Mouse (Mus musculus) midbrain, embryonic 15.5 days (tissue): ENCODE measurements around the gene Pfn1. TPM values are rescaled to one million over a fixed set of nuclear protein-coding genes. Genes with fewer than 3 reads are reported as not detected.

ENCODE experiments used
- ATAC-seq: fragments of 200-750 bp; cut with Nextera tagmentation; replicated peaks from 2 replicates; pipeline ENCODE4 v1.8.0; 2017; ENCODE audit warnings: moderate TSS enrichment
- H3K27ac ChIP-seq: fragments of 300-500 bp; sonication (generic); 2 replicates; pipeline ENCODE4 v1.5.1; 2015; ENCODE audit warnings: mild to moderate bottlenecking, inconsistent platforms
- H3K27me3 ChIP-seq: fragments of 300-500 bp; sonication (generic); replicated peaks from 2 replicates; pipeline ENCODE4 v1.6.1; 2015; ENCODE audit warnings: inconsistent platforms
- H3K36me3 ChIP-seq: fragments of 300-500 bp; sonication (generic); replicated peaks from 2 replicates; pipeline ENCODE4 v1.6.1; 2015; ENCODE audit warnings: inconsistent platforms
- H3K4me1 ChIP-seq: fragments of 300-500 bp; sonication (generic); 2 replicates; pipeline ENCODE4 v1.6.1; 2015; ENCODE audit warnings: inconsistent platforms
- H3K4me2 ChIP-seq: fragments of 300-500 bp; sonication (generic); 2 replicates; pipeline ENCODE4 v1.6.1; 2015; ENCODE audit warnings: inconsistent platforms, mild to moderate bottlenecking, moderate library complexity
- H3K4me3 ChIP-seq: fragments of 300-500 bp; sonication (generic); 2 replicates; pipeline ENCODE4 v1.5.1; 2015; ENCODE audit warnings: mild to moderate bottlenecking, inconsistent platforms
- H3K9ac ChIP-seq: fragments of 300-500 bp; sonication (generic); 2 replicates; pipeline ENCODE4 v1.6.1; 2015; ENCODE audit warnings: mild to moderate bottlenecking, inconsistent platforms
- H3K9me3 ChIP-seq: fragments of 300-500 bp; sonication (generic); 2 replicates; pipeline ENCODE4 v1.6.1; 2016; ENCODE audit warnings: inconsistent platforms
- WGBS: fragments of 180-500 bp; shearing (Covaris S2); methylation state at CpG from one replicate; pipeline ENCODE4 v1.1.7; 2015; ENCODE audit warnings: mixed read lengths; 5-methylcytosine and 5-hydroxymethylcytosine counted together
- polyA plus RNA-seq: library from polyadenylated mRNA; unstranded; fragments of >200 nt; fragmentation: Nextera tagmentation; extraction: Ambion mirVana; gene quantifications from 2 replicates; pipeline ENCODE4 v1.2.1, GENCODE M21; 2015

Pfn1 gene
- polyA plus RNA-seq, 1 experiment from 2014 or later: 659 TPM

DNA sequence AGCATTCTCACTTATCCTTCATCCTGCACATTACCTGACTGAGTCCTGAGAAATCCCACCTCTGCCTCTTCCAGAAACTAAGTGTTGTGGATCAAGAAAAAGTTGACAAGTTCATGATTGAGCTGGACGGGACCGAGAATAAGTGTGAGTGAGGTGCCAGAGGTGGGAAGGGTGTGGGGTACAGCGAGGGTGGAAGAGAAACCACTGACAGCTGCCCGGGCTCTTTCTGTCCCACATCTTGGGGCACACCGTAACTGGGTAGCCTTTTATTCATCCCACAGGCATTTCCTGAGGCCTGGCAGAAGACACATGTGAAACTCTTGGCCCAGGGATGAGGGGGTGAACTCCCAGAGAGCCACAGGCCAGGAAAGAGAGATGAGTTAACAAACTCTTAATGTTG is 4.1 kb upstream of the Pfn1 start:
- 92% methylated on average over 5 of the region's 5 CpGs for WGBS
- Histone ChIP-seq H3K9ac (no peak overlapping the region), H3K4me1 (peaks cover 17% of the 10 kb centered on the region), H3K4me3 (no peak overlapping the region), H3K27ac (no peak overlapping the region), H3K36me3 (peaks cover 13% of the 10 kb centered on the region; the same call in 1 of the 2 replicates), H3K9me3 (no peaks in the 10 kb centered on the region), H3K27me3 (0 out of 2 replicates have a peak, but pooled peaks cover 2% of the 10 kb centered on the region), H3K4me2 (no peak overlapping the region)
- no peak for ATAC-seq

DNA sequence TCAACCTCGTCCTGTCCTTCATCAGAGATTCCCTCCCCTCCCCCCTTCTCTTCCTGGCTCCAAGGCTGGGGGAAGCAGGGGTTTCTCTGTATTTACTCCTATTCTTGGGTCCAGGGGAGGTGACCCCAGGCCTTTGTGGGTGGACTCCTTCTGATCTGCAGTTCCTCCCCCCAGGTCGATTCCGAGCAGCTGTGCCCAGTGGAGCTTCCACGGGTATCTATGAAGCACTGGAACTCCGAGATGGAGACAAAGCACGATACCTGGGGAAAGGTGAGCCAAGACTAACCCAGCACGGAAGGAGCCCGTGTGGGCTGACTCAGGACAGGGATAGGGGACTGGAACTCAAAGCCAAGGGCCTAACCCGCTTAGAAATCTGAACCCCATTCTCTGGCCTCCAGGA is 3.5 kb upstream of the Pfn1 start:
- 66% methylated on average over 9 of the region's 9 CpGs for WGBS
- peaks cover 20% of the 10 kb centered on the region for H3K4me1 ChIP-seq
- no peak overlapping the region for H3K27ac ChIP-seq
- no peak overlapping the region for H3K4me3 ChIP-seq
- 0 out of 2 replicates have a peak, but pooled peaks cover 2% of the 10 kb centered on the region for H3K27me3 ChIP-seq
- no peaks in the 10 kb centered on the region for H3K9me3 ChIP-seq
- ATAC-seq: no peak
- H3K4me2 ChIP-seq: no peak overlapping the region
- peaks cover 9% of the 10 kb centered on the region; the same call in 1 of the 2 replicates for H3K36me3 ChIP-seq
- H3K9ac ChIP-seq: no peak overlapping the region

DNA sequence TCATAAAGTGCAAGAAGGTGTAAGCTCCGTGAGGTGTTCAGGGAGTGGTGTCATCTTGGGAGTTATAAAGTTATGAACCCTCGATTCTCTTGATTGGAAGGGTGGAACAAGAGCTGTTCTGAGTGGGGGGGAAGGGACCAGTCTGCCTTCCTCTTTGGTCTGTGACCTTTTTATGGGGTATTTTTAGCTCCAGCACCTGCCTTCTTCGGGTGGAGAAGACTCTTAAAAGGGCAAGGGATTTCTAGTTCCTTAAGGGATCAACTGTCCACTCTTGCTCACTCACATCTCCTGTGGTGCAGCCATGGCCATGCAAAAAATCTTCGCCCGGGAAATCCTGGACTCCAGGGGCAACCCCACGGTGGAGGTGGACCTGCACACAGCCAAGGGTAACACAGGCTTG is 3.1 kb upstream of the Pfn1 start:
- H3K9ac ChIP-seq: no peak overlapping the region
- 53% methylated on average over 6 of the region's 6 CpGs for WGBS
- no peak overlapping the region for H3K27ac ChIP-seq
- peaks cover 24% of the 10 kb centered on the region for H3K4me1 ChIP-seq
- H3K9me3 ChIP-seq: no peaks in the 10 kb centered on the region
- H3K27me3 ChIP-seq: 0 out of 2 replicates have a peak, but pooled peaks cover 2% of the 10 kb centered on the region
- no peak overlapping the region for H3K4me3 ChIP-seq
- H3K36me3 ChIP-seq: peaks cover 6% of the 10 kb centered on the region; the same call in 1 of the 2 replicates
- H3K4me2 ChIP-seq: no peak overlapping the region
- no peak for ATAC-seq

GRCm38 (mm10) chr11:70656964-70657363 is 2.5 kb upstream of the Pfn1 start, which contains the start of gene Eno3:
Gene Eno3, plus strand, starts transcription at chr11:70657202.
- ATAC-seq: no peak
- peak within 1 kb of the TSS; percentile 97 for H3K27ac ChIP-seq
- WGBS: 19% methylated on average over 3 of the region's 3 CpGs

DNA sequence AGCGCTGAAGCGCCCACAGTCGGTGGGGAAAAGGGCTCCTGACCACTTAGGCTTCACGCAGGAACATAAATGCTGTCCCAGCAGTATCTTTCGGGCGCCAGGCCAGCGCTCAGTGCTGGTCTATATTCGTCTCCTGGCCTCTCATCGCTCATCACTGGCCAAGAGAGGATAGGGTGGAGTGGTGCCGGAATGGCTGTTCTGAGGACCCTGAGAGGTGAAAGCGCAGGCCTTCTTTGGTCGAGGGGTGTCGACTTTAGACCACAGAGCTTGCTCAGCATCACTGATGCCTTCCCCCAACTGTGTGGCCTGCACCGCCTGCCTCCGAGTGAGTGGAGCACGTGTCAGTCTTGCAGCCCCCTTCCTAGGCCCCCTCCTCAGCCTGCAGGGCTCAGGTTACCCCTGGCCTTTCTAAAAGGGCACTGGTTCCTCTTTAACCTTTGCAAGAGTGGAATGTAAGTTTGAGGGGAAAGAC is 2.0 kb upstream of the Pfn1 start:
- H3K4me2 ChIP-seq: peak overlapping the region; percentile 93
- H3K36me3 ChIP-seq: peaks cover 8% of the 10 kb centered on the region; the same call in 1 of the 2 replicates
- peak overlapping the region; percentile 45 for H3K9ac ChIP-seq
- ATAC-seq: no peak
- H3K4me1 ChIP-seq: peaks cover 33% of the 10 kb centered on the region
- WGBS: 5% methylated on average over 16 of the region's 16 CpGs
- peak overlapping the region; percentile 97; the same call in 1 of the 2 replicates for H3K27ac ChIP-seq
- 0 out of 2 replicates have a peak, but pooled peaks cover 2% of the 10 kb centered on the region for H3K27me3 ChIP-seq
- no peaks in the 10 kb centered on the region for H3K9me3 ChIP-seq
- peak overlapping the region; percentile 99 for H3K4me3 ChIP-seq

More at GRCm38 (mm10) chr11:70656964-70657363, 2.5 kb upstream of the Pfn1 start, which contains the start of gene Eno3:
- Histone ChIP-seq H3K4me2 (peak within 1 kb of the TSS; percentile 93), H3K4me3 (peak within 1 kb of the TSS; percentile 99), H3K27me3 (0 out of 2 replicates have a peak, but pooled peaks cover 2% of the 10 kb centered on the region), H3K9ac (peak within 1 kb of the TSS; percentile 45), H3K4me1 (peaks cover 30% of the 10 kb centered on the region), H3K9me3 (no peaks in the 10 kb centered on the region), H3K36me3 (peaks cover 7% of the 10 kb centered on the region; the same call in 1 of the 2 replicates)

DNA sequence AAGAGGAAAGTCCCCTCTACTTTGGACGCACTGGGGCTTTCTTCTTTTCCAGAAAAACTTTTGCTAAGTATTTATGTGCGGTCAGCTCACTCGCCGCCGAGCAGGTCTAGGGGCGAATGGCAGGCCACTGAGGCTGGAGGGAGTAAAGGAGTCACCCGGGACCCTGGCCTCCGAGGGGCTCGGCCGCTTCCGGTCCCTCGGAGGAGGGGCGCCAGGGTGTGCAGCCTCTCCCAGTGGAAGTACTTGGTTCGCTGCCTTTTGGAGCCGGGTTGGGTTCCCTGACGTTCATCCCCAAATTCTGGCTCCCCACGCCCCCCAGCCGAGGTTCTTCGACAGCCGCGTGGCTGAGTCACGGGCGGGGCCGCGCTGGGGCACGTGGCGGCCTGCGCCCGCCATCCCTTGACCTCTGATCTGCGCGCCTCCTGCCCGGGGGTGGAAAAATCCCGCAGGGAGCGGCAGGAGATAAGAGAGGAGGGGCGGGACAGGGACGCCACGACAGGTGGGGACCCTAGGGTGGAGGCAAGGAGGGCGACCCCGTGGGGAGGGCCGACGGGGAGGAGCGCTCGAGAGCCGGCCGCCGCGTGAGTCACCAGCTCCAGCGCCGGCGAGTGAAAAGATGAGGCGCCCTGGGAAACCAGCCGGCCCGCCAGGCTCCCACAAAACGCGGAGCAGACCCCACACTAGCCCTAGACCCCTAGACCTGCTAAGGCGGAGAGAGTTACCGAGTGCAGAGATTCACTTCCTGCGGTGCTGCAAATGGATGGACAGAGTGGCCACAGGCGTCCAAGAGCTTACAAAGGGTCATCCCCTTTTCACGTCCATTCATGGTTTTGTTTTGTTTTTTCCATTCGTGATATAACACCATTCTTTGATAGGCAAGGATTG is 1.4 kb upstream of the Pfn1 start:
- H3K4me1 ChIP-seq: peaks cover 36% of the 10 kb centered on the region
- peak overlapping the region; percentile 99 for H3K9ac ChIP-seq
- 0 out of 2 replicates have a peak, but pooled peaks cover 2% of the 10 kb centered on the region for H3K27me3 ChIP-seq
- ATAC-seq: no peak; the same call in 1 of the 2 replicates
- peak overlapping the region; percentile 93 for H3K4me2 ChIP-seq
- peak overlapping the region; percentile 99 for H3K4me3 ChIP-seq
- peak overlapping the region; percentile 97 for H3K27ac ChIP-seq
- 1% methylated on average over 59 of the region's 61 CpGs for WGBS
- H3K9me3 ChIP-seq: no peaks in the 10 kb centered on the region
- peaks cover 13% of the 10 kb centered on the region for H3K36me3 ChIP-seq

- WGBS: under 1% methylated on average over 48 of the region's 48 CpGs
- 0 out of 2 replicates have a peak, but pooled peaks cover 2% of the 10 kb centered on the region for H3K27me3 ChIP-seq
- ATAC-seq: peak; percentile 63
- peaks cover 38% of the 10 kb centered on the region for H3K4me1 ChIP-seq
- peak overlapping the region; percentile 97 for H3K27ac ChIP-seq
- peak overlapping the region; percentile 99 for H3K9ac ChIP-seq
- H3K9me3 ChIP-seq: no peaks in the 10 kb centered on the region
- H3K4me2 ChIP-seq: peak overlapping the region; percentile 93
- peak overlapping the region; percentile 99 for H3K4me3 ChIP-seq
- H3K36me3 ChIP-seq: peaks cover 19% of the 10 kb centered on the region
Measured at GRCm38 (mm10) chr11:70654923-70655570, 603 bp upstream of the Pfn1 start.

GRCm38 (mm10) chr11:70653345-70654197 is 873 bp downstream of the Pfn1 start:
- ATAC-seq: peak; percentile 61
- peaks cover 31% of the 10 kb centered on the region for H3K36me3 ChIP-seq
- H3K4me1 ChIP-seq: peaks cover 45% of the 10 kb centered on the region
- peak overlapping the region; percentile 93 for H3K4me2 ChIP-seq
- 0 out of 2 replicates have a peak, but pooled peaks cover 2% of the 10 kb centered on the region for H3K27me3 ChIP-seq
- H3K9me3 ChIP-seq: no peaks in the 10 kb centered on the region
- H3K27ac ChIP-seq: peak overlapping the region; percentile 97
- H3K9ac ChIP-seq: peak overlapping the region; percentile 99
- peak overlapping the region; percentile 99 for H3K4me3 ChIP-seq
- under 1% methylated on average over 62 of the region's 63 CpGs for WGBS

DNA sequence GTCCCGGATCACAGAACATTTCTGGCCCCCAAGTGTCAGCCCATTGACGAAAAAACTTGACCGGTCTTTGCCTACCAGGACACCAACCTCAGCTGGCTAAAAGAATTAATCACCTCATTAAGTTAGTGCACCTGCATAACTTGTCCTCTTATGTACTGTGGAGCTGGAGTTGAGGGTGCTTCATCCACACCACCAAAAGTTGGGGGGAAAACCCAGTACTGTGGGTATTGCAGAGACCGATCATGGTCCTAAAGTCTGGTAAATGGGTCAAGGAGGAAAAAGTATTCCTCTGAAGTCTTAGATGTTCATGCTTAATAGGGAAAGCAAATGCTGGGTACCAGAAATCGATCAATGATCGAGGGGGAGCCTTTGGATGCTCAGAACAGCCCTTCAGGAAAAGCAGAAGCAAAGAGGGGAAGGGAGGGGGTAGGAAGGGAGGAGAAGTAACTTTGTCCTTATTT is 1.5 kb downstream of the Pfn1 start:
- Histone ChIP-seq H3K4me3 (peak overlapping the region; percentile 99), H3K36me3 (peaks cover 31% of the 10 kb centered on the region), H3K27me3 (0 out of 2 replicates have a peak, but pooled peaks cover 2% of the 10 kb centered on the region), H3K9me3 (no peaks in the 10 kb centered on the region), H3K9ac (peak overlapping the region; percentile 99; the same call in 1 of the 2 replicates), H3K4me1 (peaks cover 52% of the 10 kb centered on the region), H3K27ac (peak overlapping the region; percentile 97), H3K4me2 (peak overlapping the region; percentile 93)
- 60% methylated on average over 6 of the region's 6 CpGs for WGBS
- no peak for ATAC-seq

DNA sequence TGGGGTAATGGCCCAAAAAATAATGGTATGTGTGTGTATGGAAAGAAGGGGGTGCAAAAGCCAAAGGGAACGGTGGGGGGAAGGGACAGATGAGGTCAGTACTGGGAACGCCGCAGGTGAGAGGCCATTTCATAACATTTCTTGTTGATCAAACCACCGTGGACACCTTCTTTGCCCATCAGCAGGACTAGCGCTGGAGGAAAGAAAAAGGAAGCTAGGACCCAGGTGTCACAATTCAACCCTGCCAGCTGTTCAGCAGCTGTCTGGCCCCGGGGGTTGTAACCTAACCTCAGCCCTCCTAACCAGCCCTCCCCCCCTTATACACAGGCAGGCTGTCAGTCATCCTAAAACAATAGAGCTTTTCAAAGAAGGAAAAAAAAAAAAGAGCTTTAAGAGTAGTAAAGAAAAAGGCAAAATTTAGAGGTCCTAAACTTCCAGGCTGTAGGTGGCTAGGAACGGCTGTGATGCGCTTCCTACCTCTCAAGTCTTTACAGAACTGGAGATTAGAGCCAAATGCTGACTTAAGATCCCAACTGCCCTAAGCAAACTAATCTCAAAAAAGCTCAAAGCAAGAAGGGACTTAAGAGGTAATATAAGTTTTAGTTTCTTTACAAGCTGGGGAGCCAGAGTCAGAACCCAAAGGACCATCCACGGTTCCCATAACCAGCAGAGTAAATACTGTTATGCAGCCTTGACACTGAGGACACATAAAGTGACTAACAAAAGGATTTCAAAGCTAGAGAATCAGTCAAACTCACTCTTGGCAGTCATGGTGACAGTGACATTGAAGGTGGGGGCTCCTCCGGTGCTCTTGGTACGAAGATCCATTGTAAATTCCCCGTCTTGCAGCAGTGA is 2.2 kb downstream of the Pfn1 start:
- Histone ChIP-seq H3K27me3 (0 out of 2 replicates have a peak, but pooled peaks cover 2% of the 10 kb centered on the region), H3K36me3 (peaks cover 31% of the 10 kb centered on the region), H3K4me2 (peak overlapping the region; percentile 93), H3K4me1 (peaks cover 54% of the 10 kb centered on the region), H3K9ac (no peak overlapping the region), H3K4me3 (peak overlapping the region; percentile 99), H3K9me3 (no peaks in the 10 kb centered on the region), H3K27ac (no peak overlapping the region)
- ATAC-seq: no peak
- 71% methylated on average over 12 of the region's 12 CpGs for WGBS
